Mouse (Mus musculus): ENCODE measurements around the gene Ifna1.

Ifna1 gene

DNA sequence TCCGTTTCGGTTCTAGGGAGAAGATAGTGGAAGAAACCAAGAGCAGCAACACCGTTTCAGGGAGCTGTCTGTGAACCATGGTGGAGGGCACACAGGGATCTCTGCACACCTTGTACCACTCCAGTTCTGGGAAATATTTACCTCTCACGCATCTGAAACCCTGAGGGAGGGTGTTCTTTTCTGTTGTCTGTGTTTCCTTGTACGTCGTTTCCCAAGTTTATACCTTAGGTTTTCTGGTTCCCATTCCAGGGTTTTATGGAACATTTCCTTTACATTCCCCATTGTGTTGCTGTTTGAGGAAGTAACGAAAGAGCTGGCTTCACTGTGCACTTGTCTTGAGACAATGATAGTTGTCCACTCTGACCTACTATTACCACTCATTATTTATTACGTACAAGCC lies 30.2 kb downstream of the Ifna1 start, which contains the start of gene Ifne:
TSS of gene Ifne (minus strand) at position 101 of the 400 bp plus-strand sequence.
- H3K9me3 ChIP-seq (ENCODE audit: low read length) = no peaks in the 10 kb centered on the region
- TF ChIP-seq NANOG (IDR thresholded peaks at IDR 0.05; ENCODE audit: borderline replicate concordance, low read length) = no peak
- no peak for TF ChIP-seq CTCF (conservative IDR thresholded peaks at IDR 0.05; ENCODE audit: low read length)
- TF ChIP-seq POU5F1 (IDR thresholded peaks at IDR 0.05; ENCODE audit: borderline replicate concordance, low read length) = no peak
- no peaks in the 10 kb centered on the region for H3K36me3 ChIP-seq (ENCODE audit: insufficient read depth, low read length)
- H3K4me3 ChIP-seq (replicated peaks; ENCODE audit: low read length) = no peak within 1 kb of the TSS
- H3K27me3 ChIP-seq (ENCODE audit: insufficient read depth, low read length) = peaks cover 3% of the 10 kb centered on the region; the same call in 1 of the 2 replicates
- H3K4me1 ChIP-seq (replicated peaks; ENCODE audit: low read depth, low read length) = 0 out of 2 replicates have a peak, but pooled peaks cover 4% of the 10 kb centered on the region

- Histone ChIP-seq H3K4me3 (replicated peaks; ENCODE audit: low read length) (no peak overlapping the region), H3K36me3 (ENCODE audit: insufficient read depth, low read length) (no peaks in the 10 kb centered on the region), H3K9me3 (ENCODE audit: low read length) (no peaks in the 10 kb centered on the region), H3K4me1 (replicated peaks; ENCODE audit: low read depth, low read length) (no peaks in the 10 kb centered on the region), H3K27me3 (ENCODE audit: insufficient read depth, low read length) (no peaks in the 10 kb centered on the region)
- TF ChIP-seq NANOG (IDR thresholded peaks at IDR 0.05; ENCODE audit: borderline replicate concordance, low read length) (no peak), CTCF (conservative IDR thresholded peaks at IDR 0.05; ENCODE audit: low read length) (no peak), POU5F1 (IDR thresholded peaks at IDR 0.05; ENCODE audit: borderline replicate concordance, low read length) (no peak)
Measured at GRCm38 (mm10) chr4:88888236-88888635, 38.3 kb downstream of the Ifna1 start.

- H3K9me3 ChIP-seq (ENCODE audit: low read length) = no peaks in the 10 kb centered on the region
- no peaks in the 10 kb centered on the region for H3K36me3 ChIP-seq (ENCODE audit: insufficient read depth, low read length)
- H3K4me1 ChIP-seq (replicated peaks; ENCODE audit: low read depth, low read length) = no peaks in the 10 kb centered on the region
- no peak for TF ChIP-seq NANOG (IDR thresholded peaks at IDR 0.05; ENCODE audit: borderline replicate concordance, low read length)
- no peak for TF ChIP-seq CTCF (conservative IDR thresholded peaks at IDR 0.05; ENCODE audit: low read length)
- no peak for TF ChIP-seq POU5F1 (IDR thresholded peaks at IDR 0.05; ENCODE audit: borderline replicate concordance, low read length)
- H3K27me3 ChIP-seq (ENCODE audit: insufficient read depth, low read length) = no peaks in the 10 kb centered on the region
- H3K4me3 ChIP-seq (replicated peaks; ENCODE audit: low read length) = no peak overlapping the region
Measured at GRCm38 (mm10) chr4:88893201-88893754, 43.4 kb downstream of the Ifna1 start.
